Mouse (Mus musculus) heart, embryonic 15.5 days (tissue): ENCODE results near the gene Gm2956. TPM values are rescaled to one million over a fixed set of nuclear protein-coding genes. Genes with fewer than 3 reads are reported as not detected.
A peak's percentile ranks its signal among the peaks of the same experiment; 100 is the strongest.
"Not testable (repeated sequence)": the region's sequence is repeated elsewhere in the genome, so short reads cannot be mapped to it uniquely, and the experiment has no call there.

Source experiments
- ATAC-seq: fragments of 200-750 bp; cut with Nextera tagmentation; replicated peaks from 2 replicates; pipeline ENCODE4 v1.8.0; 2017; ENCODE audit warnings: low read depth, moderate TSS enrichment; ENCODE audit not compliant: insufficient number of reproducible peaks, insufficient read depth, low FRiP score
- H3K27ac ChIP-seq: fragments of 300-500 bp; sonication (generic); 2 replicates; pipeline ENCODE4 v1.5.1; 2015; ENCODE audit warnings: mild to moderate bottlenecking, inconsistent platforms
- H3K27me3 ChIP-seq: fragments of 300-500 bp; sonication (generic); 2 replicates; pipeline ENCODE4 v1.6.1; 2015; ENCODE audit warnings: inconsistent platforms
- H3K36me3 ChIP-seq: fragments of 300-500 bp; sonication (generic); 2 replicates; pipeline ENCODE4 v1.6.1; 2015; ENCODE audit warnings: mild to moderate bottlenecking, inconsistent platforms
- H3K4me1 ChIP-seq: fragments of 300-500 bp; sonication (generic); replicated peaks from 2 replicates; pipeline ENCODE4 v1.6.1; 2015; ENCODE audit warnings: inconsistent platforms
- H3K4me2 ChIP-seq: fragments of 300-500 bp; sonication (generic); 2 replicates; pipeline ENCODE4 v1.6.1; 2015; ENCODE audit warnings: inconsistent platforms, mild to moderate bottlenecking, moderate library complexity
- H3K4me3 ChIP-seq: fragments of 300-500 bp; sonication (generic); 2 replicates; pipeline ENCODE4 v1.5.1; 2015; ENCODE audit warnings: mild to moderate bottlenecking, inconsistent platforms
- H3K9ac ChIP-seq: fragments of 300-500 bp; sonication (generic); 2 replicates; pipeline ENCODE4 v1.6.1; 2015; ENCODE audit warnings: mild to moderate bottlenecking, inconsistent platforms
- H3K9me3 ChIP-seq: fragments of 300-500 bp; sonication (generic); replicated peaks from 2 replicates; pipeline ENCODE4 v1.6.1; 2016; ENCODE audit warnings: inconsistent platforms
- WGBS: fragments of 180-500 bp; shearing (Covaris S2); methylation state at CpG from one replicate; pipeline ENCODE4 v1.1.7; 2015; ENCODE audit warnings: mixed read lengths; 5-methylcytosine and 5-hydroxymethylcytosine counted together
- polyA plus RNA-seq: library from polyadenylated mRNA; unstranded; fragments of >200 nt; fragmentation: Nextera tagmentation; extraction: Ambion mirVana; gene quantifications from 2 replicates; pipeline ENCODE4 v1.2.1, GENCODE M21; 2015

Gm2956 gene
- polyA plus RNA-seq: not detected in 2 replicates

GRCm38 (mm10) chr14:3332087-3332677 is at the start of gene Gm2956:
TSS of gene Gm2956 (plus strand) at chr14:3332627.
- H3K9ac ChIP-seq, H3K9me3 ChIP-seq, ATAC-seq, H3K36me3 ChIP-seq, H3K27me3 ChIP-seq, H3K4me1 ChIP-seq: not testable (repeated sequence)
- H3K4me3 ChIP-seq: peak within 1 kb of the TSS; percentile 49
- peak within 1 kb of the TSS; percentile 67 for H3K27ac ChIP-seq
- WGBS: under 1% methylated on average over 8 of the region's 37 CpGs
- peak within 1 kb of the TSS; percentile 62 for H3K4me2 ChIP-seq

GRCm38 (mm10) chr14:3333406-3333805 is 979 bp downstream of the Gm2956 start:
- ATAC-seq, H3K4me1 ChIP-seq, H3K36me3 ChIP-seq, H3K9ac ChIP-seq, H3K27ac ChIP-seq, H3K9me3 ChIP-seq, H3K27me3 ChIP-seq: not testable (repeated sequence)
- peak overlapping the region; percentile 62 for H3K4me2 ChIP-seq
- WGBS: 2% methylated on average over 6 of the region's 8 CpGs
- peak overlapping the region; percentile 31; the same call in 1 of the 2 replicates for H3K4me3 ChIP-seq

- WGBS: no CpG with 5 or more reads among the region's 2 CpGs
- not testable (repeated sequence) for H3K9ac ChIP-seq, H3K27me3 ChIP-seq, H3K9me3 ChIP-seq, ATAC-seq, H3K36me3 ChIP-seq, H3K4me1 ChIP-seq, H3K4me2 ChIP-seq, H3K4me3 ChIP-seq, H3K27ac ChIP-seq
Observed at GRCm38 (mm10) chr14:3394793-3395192, 62.4 kb downstream of the Gm2956 start, which contains the start of gene Gm10413. TSS of gene Gm10413 (plus strand) at chr14:3395093.

Other genes starting within 250 kb of the Gm2956 start
- not detected in 2 replicates for gene Gm10340, start 198.6 kb upstream of the Gm2956 start, polyA plus RNA-seq
- gene Gm5795, start 144.4 kb upstream of the Gm2956 start, polyA plus RNA-seq: not detected in 2 replicates
- 25.3 and 26.7 TPM in 2 replicates for gene D830030K20Rik, start 124.1 kb upstream of the Gm2956 start, polyA plus RNA-seq
- gene Gm10413, start 62.5 kb downstream of the Gm2956 start, polyA plus RNA-seq: not detected in 2 replicates
- 5.9 and 6.1 TPM in 2 replicates for gene Gm10409, start 80.0 kb downstream of the Gm2956 start, polyA plus RNA-seq
- gene Gm3005, start 95.5 kb downstream of the Gm2956 start, polyA plus RNA-seq: 10.4 and 10.5 TPM in 2 replicates
- gene Gm10408, start 116.8 kb downstream of the Gm2956 start, polyA plus RNA-seq: not detected in 2 replicates